Mouse (Mus musculus): Measurements from ENCODE around the gene Gbp5.
"Not testable (repeated sequence)": the region's sequence is repeated elsewhere in the genome, so short reads cannot be mapped to it uniquely, and the experiment has no call there.

Gbp5 gene

DNA sequence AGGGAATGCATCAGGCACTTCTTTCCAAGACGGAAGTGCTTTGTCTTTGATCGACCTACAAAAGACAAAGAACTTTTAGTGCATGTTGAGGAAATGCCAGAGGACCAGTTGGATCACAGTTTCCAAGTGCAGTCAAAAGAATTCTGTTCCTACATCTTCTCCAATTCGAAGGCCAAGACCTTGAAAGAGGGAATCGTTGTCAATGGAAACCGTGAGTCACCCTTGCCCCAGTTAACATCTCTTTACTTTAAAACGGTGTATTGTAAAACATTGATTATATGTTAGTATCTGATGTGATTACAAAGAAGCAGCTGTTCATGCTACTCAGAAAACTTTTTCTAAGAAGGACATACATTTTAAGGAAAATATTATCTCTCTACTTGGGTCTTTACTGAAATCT is 47.6 kb downstream of the Gbp5 start:
- no peak for DNase-seq (ENCODE audit: low read depth, low spot score)

GRCm38 (mm10) chr3:142542776-142543175 is 49.0 kb downstream of the Gbp5 start:
- not testable (repeated sequence) for DNase-seq (ENCODE audit: low read depth, low spot score)

- DNase-seq (ENCODE audit: low read depth, low spot score), result no peak
Measured at GRCm38 (mm10) chr3:142546690-142547089, 52.9 kb downstream of the Gbp5 start.

DNA sequence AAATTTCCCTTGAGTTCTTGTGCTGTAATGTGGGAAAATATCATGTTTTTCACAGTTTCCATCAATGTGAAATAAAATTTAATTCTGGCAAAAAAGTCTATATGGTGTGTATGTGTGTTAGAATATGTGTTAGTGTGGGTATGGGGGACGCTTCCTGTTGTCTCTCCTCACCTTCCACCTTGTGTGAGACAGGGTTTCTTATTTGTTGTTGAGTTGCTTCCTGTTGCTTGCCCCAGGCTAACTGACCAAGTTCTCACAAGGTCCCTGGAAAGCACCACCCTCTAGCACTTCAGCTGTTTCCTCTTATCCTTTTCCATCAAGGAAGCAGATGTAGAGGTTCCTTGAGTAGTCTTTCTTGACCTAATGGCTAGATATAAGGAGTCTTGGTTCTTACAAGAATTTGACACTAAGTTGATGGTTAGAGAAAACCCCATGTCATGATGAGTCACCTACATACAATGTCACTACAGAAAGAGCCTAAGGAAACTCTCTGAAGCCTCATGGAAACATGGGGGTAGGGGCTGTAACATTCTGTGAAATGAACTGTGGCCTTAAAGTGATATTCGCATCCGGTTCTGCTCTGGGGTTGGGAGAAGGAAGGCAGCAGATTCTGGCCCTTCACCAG is 56.4 kb downstream of the Gbp5 start:
- no peak for DNase-seq (ENCODE audit: low read depth, low spot score)

DNA sequence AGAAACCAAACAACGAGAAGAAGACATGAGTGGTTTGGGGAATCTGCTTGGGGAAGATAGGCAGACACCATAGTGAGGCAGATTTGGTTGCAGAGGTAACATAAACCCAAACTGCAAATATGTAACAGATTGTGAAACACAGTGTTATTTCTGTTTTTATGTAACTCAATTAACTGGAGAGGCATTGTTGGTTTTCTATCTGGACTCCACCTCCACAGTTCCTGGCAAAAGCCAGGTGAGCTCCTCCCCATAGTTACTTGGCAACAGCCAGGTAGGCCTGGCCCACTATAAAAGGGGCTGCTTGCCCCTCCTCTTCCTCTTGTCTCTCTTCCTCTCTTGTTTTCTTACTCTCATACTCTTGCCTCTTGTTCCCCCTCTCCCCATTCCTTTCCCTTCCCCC is 60.8 kb downstream of the Gbp5 start:
- DNase-seq (ENCODE audit: low read depth, low spot score), result no peak

- peak; percentile 9 for DNase-seq (ENCODE audit: low read depth, low spot score)
Measured at GRCm38 (mm10) chr3:142555623-142556022, 61.8 kb downstream of the Gbp5 start.

DNA sequence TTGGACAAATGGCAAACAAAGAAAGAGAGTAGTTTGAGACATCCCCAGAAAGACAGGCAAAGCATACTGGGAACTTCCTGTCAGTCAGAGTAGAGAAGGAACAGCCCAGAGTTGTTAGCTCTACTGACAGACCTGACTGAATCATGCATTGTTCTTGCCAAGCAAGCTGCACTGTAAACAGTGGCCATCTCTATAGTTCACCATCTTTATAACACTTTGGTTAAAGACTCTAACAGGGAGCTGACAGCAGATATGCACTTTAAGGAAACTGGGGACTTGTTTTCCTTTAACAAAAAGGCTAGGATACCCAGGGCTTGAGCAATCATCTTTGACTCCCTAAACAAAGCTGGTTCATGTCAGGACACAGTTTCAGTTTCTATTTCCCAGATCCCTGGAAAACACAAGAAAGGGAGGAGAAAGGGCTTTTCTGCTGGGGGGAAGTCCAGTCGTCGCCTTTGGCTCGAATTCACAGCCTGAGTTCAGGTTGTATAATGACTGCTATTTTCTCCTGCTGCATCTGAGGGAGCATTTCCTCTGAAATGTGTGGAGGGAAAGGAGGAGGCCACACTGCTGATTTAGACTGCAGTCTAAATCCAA is 66.0 kb downstream of the Gbp5 start, which contains the start of gene Gbp3:
TSS of gene Gbp3 (plus strand) at position 395 of the 597 bp plus-strand sequence.
- no peak for DNase-seq (ENCODE audit: low read depth, low spot score)

DNA sequence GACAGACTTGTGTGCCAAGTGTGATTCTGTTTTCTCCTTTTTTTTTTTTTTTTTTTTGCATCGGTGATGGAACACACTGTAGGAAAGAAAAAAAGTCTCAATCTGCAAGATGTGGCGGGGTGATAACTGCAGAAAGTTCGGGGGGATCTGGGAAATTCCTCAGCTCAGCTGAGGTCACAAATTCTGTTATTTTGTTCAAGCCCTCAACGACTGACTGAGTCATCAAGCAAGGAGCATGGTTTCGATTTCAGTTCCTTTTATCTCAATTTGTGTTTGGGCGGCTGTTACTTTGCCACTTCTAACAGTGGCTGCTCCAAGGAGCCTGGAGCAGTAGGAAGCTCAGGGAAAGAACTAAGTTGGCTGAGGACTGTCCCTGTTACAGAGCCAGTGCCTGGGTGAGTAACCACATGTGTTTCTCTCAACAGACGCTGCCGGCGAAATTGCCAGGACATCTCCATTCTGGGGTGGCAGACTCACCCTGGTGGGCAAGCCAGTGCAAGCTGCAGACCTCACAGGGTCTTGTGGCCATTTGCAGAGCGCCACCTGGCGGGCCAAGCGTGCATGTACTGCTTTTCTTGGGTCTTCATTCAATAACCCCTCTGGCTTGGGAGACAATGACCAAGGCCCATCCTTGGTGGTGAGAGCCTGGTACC is 66.6 kb downstream of the Gbp5 start:
- DNase-seq (ENCODE audit: low read depth, low spot score), result peak; percentile 89

DNA sequence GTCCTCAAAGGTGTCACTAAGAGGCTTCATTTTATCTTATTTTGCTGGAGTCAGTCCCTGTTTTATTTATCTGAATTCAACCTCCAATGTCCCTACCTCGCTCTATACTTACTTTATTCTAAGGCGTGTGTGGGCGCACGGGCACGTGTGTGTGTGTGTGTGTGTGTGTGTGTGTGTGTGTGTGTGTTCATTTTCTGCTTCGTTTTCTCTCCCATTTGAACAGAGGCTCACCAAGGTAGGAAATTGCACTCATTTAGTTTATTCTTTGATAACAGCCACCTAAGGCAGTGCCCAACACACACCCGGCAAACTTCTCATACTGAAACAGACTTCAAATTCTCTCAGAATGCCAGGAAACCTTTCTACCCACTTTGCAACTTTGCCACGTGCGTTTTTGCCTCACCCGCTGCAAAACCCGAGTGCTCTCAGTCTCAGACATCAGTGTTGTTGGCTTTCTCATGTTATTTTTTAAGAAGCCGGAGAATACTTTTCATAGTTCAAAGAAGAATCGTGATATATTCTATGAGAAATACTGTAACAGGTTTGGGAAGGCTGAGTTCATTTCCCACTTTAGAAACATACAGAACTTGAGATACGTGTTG is 67.4 kb downstream of the Gbp5 start:
- DNase-seq (ENCODE audit: low read depth, low spot score), result no peak

GRCm38 (mm10) chr3:142561666-142562065 is 67.9 kb downstream of the Gbp5 start:
- no peak for DNase-seq (ENCODE audit: low read depth, low spot score)

DNA sequence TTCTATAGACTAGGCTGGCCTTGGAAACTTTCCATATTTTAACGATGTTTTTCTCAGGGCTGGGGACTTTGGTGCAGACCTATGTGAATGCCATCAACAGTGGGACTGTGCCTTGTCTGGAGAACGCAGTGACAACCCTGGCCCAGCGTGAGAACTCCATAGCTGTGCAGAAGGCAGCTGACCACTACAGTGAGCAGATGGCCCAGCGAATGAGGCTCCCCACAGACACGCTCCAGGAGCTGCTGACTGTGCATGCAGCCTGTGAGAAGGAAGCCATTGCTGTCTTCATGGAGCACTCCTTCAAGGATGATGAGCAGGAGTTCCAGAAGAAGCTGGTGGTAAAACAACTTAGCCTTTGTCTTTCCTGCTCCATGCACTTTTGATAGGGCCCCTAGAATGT is 73.7 kb downstream of the Gbp5 start:
- DNase-seq (ENCODE audit: low read depth, low spot score), result not testable (repeated sequence)

DNA sequence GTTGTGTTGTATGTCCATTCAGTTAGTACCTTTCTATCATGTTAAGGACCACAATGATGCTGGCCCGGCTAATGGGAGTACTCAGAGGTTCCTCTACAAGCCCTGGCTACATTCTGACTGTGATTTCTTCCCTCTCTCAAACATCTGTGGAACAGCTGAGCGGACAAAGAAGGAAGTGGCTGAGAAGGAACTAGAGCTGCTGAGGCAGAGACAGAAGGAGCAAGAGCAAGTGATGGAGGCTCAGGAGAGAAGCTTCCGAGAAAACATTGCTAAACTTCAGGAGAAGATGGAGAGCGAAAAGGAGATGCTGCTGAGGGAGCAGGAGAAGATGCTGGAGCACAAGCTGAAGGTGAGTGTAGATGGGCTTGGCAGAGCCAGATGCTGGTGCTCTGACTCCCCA is 77.0 kb downstream of the Gbp5 start:
- no peak for DNase-seq (ENCODE audit: low read depth, low spot score)

All from ZHBTc4 (cell line).